28 mouse cellular contexts compared by ENCODE assay signal in genomic region chr5:45483654-45484053, GRCm38 (mm10). TPM values are rescaled to one million over a fixed set of nuclear protein-coding genes. Genes with fewer than 3 reads are reported as not detected.
DNase-seq lines count a peak whose midpoint lies in the region; TF ChIP-seq lines count a peak whose summit lies in the region.
"Had no signal": no experiment of that assay in that cellular context is flagged by ENCODE, and none has a peak within 500 bp of the region (broad histone marks: within the 10 kb centered on the region; RNA-seq: fewer than 3 reads in every experiment).

No protein-coding gene starts in this region.

- peak overlapping the region; percentile 16; the same call in 1 of the 2 replicates for H3K27ac ChIP-seq in liver, adult 2 months (replicated peaks; ENCODE audit: insufficient read depth, low read depth, low read length)
- peak overlapping the region; percentile 61; the same call in 1 of the 2 replicates for H3K27ac ChIP-seq in small intestine, adult 2 months (ENCODE audit: insufficient read depth, low read depth, low read length)
- H3K27ac ChIP-seq: heart, adult 2 months; heart, embryonic 15.5 days; hindbrain, embryonic 14.5 days; hindbrain, postnatal 0 days had no signal

- no peak overlapping the region for H3K9ac ChIP-seq in liver, adult 2 months (ENCODE audit: low read depth, low read length)
- H3K9ac ChIP-seq: forebrain, postnatal 0 days; heart, embryonic 12.5 days; heart, embryonic 15.5 days; hindbrain, embryonic 14.5 days had no signal

- H3K36me3 ChIP-seq in liver, adult 2 months (ENCODE audit: control insufficient read depth, insufficient read depth, low read length), result no peaks in the 10 kb centered on the region
- no peaks in the 10 kb centered on the region for H3K36me3 ChIP-seq in small intestine, adult 2 months (ENCODE audit: control insufficient read depth, insufficient read depth, low read length)
- H3K36me3 ChIP-seq: heart, embryonic 12.5 days; heart, embryonic 15.5 days had no signal

- no peak overlapping the region for H3K4me3 ChIP-seq in liver, adult 2 months (ENCODE audit: insufficient read depth, low read depth, low read length)
- H3K4me3 ChIP-seq in small intestine, adult 2 months (ENCODE audit: low read depth, low read length), result no peak overlapping the region
- H3K4me3 ChIP-seq: heart, adult 2 months; heart, embryonic 12.5 days; heart, embryonic 15.5 days had no signal

- TF ChIP-seq CTCF in liver, adult 2 months (IDR thresholded peaks at IDR 0.05; ENCODE audit: low read depth, low read length), result no peak
- TF ChIP-seq CTCF in small intestine, adult 2 months (IDR thresholded peaks at IDR 0.05; ENCODE audit: extremely low read depth, insufficient read length, insufficient replicate concordance, low read depth, low read length), result no peak

- TF ChIP-seq POLR2A in liver, adult 2 months (IDR thresholded peaks at IDR 0.05; ENCODE audit: extremely low read depth, insufficient read depth, low read length), result no peak
- no peak for TF ChIP-seq POLR2A in small intestine, adult 2 months (IDR thresholded peaks at IDR 0.05; ENCODE audit: low read depth, low read length)

- intact Hi-C loops in heart, postnatal 36 days (cut with DNase I), result no loop called here

- H3K4me1 ChIP-seq in liver, adult 2 months (ENCODE audit: control insufficient read depth, insufficient read depth, low read length), result peaks cover 17% of the 10 kb centered on the region
- peaks cover 10% of the 10 kb centered on the region; the same call in 1 of the 2 replicates for H3K4me1 ChIP-seq in small intestine, adult 2 months (ENCODE audit: control insufficient read depth, insufficient read depth, insufficient read length, low read length)
- H3K4me1 ChIP-seq: heart, embryonic 12.5 days; heart, embryonic 15.5 days had no signal

- WGBS in liver, adult 2 months, result 77% methylated on average over 1 of the region's 1 CpGs
- 50% methylated on average over 1 of the region's 1 CpGs for WGBS in small intestine, adult 2 months

- peak; percentile 35 for DNase-seq in heart, adult 11 months
- DNase-seq in heart, postnatal 36 days, result no peak
- peak; percentile 52 for DNase-seq in liver, adult 2 months (ENCODE audit: extremely low read depth, low read depth, low spot score)
- no peak for DNase-seq in liver
- no peak for DNase-seq in layer of hippocampus, adult 18-20 months (ENCODE audit: low spot score in 2 of 2)
- DNase-seq: adrenal gland, adult 8-10 months; adrenal gland, postnatal 36 days; cerebellum, adult 18-20 months; cerebellum, adult 9-10 months; cerebellum, postnatal 14 days; forebrain, postnatal 0 days; gastrocnemius, postnatal 25 days; heart, adult 2 months; heart, postnatal 10 days; heart, postnatal 4 days had no signal

- no peaks in the 10 kb centered on the region for H3K79me2 ChIP-seq in liver, adult 2 months (ENCODE audit: control insufficient read depth, insufficient read depth, low read length)

- H3K27me3 ChIP-seq in liver, adult 2 months (ENCODE audit: control insufficient read depth, insufficient read depth, low read length), result no peaks in the 10 kb centered on the region
- H3K27me3 ChIP-seq in small intestine, adult 2 months (ENCODE audit: control insufficient read depth, insufficient read depth, low read length), result no peaks in the 10 kb centered on the region

RNA-seq across cellular contexts. Expression of gene Lap3, which starts 9.5 kb away (rescaled TPM):
- 100 to 1,000 TPM in 1 of 2 experiments, 10 to 100 TPM in 1; 95.5 to 116 TPM for total RNA-seq in heart, postnatal 36 days (2021)
- total RNA-seq in liver, adult 2 months (2014; rRNA removed), result 300 and 328 TPM in 2 replicates
- 92.9 and 108 TPM in 2 replicates for polyA plus RNA-seq in liver, adult 2 months (2012; rRNA removed)
- 16.9 and 134 TPM in 2 replicates for polyA plus RNA-seq in small intestine, adult 2 months (2012; rRNA removed)
- total RNA-seq in layer of hippocampus, adult 18-20 months (2021), result 10 to 100 TPM; 59.5 to 60.1 TPM

RNA-seq across cellular contexts. Expression of gene Clrn2, which starts 30.1 kb away (rescaled TPM):
- not detected for total RNA-seq in heart, postnatal 36 days (2021)
- total RNA-seq in liver, adult 2 months (2014; rRNA removed), result not detected in 2 replicates
- not detected in 2 replicates for polyA plus RNA-seq in liver, adult 2 months (2012; rRNA removed)
- polyA plus RNA-seq in small intestine, adult 2 months (2012; rRNA removed), result not detected in 2 replicates
- 1 to 10 TPM in 1 of 2 experiments, under 1 TPM in 1; 0.61 to 1.0 TPM for total RNA-seq in layer of hippocampus, adult 18-20 months (2021)
- total RNA-seq: adrenal gland, adult 8-10 months; adrenal gland, postnatal 36 days; ES-E14; forebrain, postnatal 0 days; gastrocnemius, adult 8-10 months; gastrocnemius, postnatal 25 days; heart, adult 2 months; heart, postnatal 10 days; heart, postnatal 4 days; hindbrain, postnatal 0 days had no signal
- polyA plus RNA-seq: activated CD4-positive, CD25-positive, alpha-beta regulatory T cell, adult 4 months; forebrain, embryonic 11.5 days; forebrain, embryonic 14.5 days; forebrain, postnatal 0 days; gonadal fat pad, adult 2 months; heart, adult 2 months; heart, embryonic 12.5 days; heart, embryonic 15.5 days; hindbrain, embryonic 11.5 days; inflammation-experienced regulatory T-cells, adult 6 months had no signal

RNA-seq across cellular contexts. Expression of gene Qdpr, which starts 33.6 kb away (rescaled TPM):
- total RNA-seq in heart, postnatal 36 days (2021), result 10 to 100 TPM; 80.7 to 82.9 TPM
- total RNA-seq in liver, adult 2 months (2014; rRNA removed), result 640 and 691 TPM in 2 replicates
- polyA plus RNA-seq in liver, adult 2 months (2012; rRNA removed), result 491 and 636 TPM in 2 replicates
- polyA plus RNA-seq in small intestine, adult 2 months (2012; rRNA removed), result 47.2 and 84.8 TPM in 2 replicates
- total RNA-seq in layer of hippocampus, adult 18-20 months (2021), result 100 to 1,000 TPM; 201 to 228 TPM

RNA-seq across cellular contexts. Expression of gene Med28, which starts 36.4 kb away (rescaled TPM):
- total RNA-seq in heart, postnatal 36 days (2021), result 10 to 100 TPM; 55.0 TPM
- total RNA-seq in liver, adult 2 months (2014; rRNA removed), result 27.2 and 39.1 TPM in 2 replicates
- 43.3 and 44.8 TPM in 2 replicates for polyA plus RNA-seq in liver, adult 2 months (2012; rRNA removed)
- polyA plus RNA-seq in small intestine, adult 2 months (2012; rRNA removed), result 39.5 and 81.3 TPM in 2 replicates
- 100 to 1,000 TPM; 105 to 120 TPM for total RNA-seq in layer of hippocampus, adult 18-20 months (2021)

Comparison
In these comparisons a context has a peak if more than half of its experiments do, and no peak if none do; other contexts are left out.
1. DNase-seq: peak in heart, adult 11 months (single experiment) and liver, adult 2 months (single experiment); none in heart, postnatal 36 days (0 of 2), liver (single experiment) and layer of hippocampus, adult 18-20 months (0 of 2).